Mouse (Mus musculus): Measurements from ENCODE around the gene Lrp6.

Gene Lrp6

GRCm38 (mm10) chr6:134489130-134489529, 77.6 kb downstream of the Lrp6 start:
- DNase-seq = no peak

GRCm38 (mm10) chr6:134486318-134486717, 80.4 kb downstream of the Lrp6 start:
- no peak for DNase-seq

GRCm38 (mm10) chr6:134479481-134479880, 87.3 kb downstream of the Lrp6 start:
- DNase-seq = no peak

- DNase-seq = no peak
Measured at GRCm38 (mm10) chr6:134473143-134473561, 93.6 kb downstream of the Lrp6 start.

GRCm38 (mm10) chr6:134470857-134471256, 95.9 kb downstream of the Lrp6 start:
- peak; percentile 69 for DNase-seq

- DNase-seq = no peak
Measured at GRCm38 (mm10) chr6:134469297-134469696, 97.5 kb downstream of the Lrp6 start.

- DNase-seq = no peak
Measured at GRCm38 (mm10) chr6:134466671-134467229, 100.0 kb downstream of the Lrp6 start.

GRCm38 (mm10) chr6:134461175-134461574, 105.6 kb downstream of the Lrp6 start:
- no peak for DNase-seq

GRCm38 (mm10) chr6:134458376-134458775, 108.4 kb downstream of the Lrp6 start:
- no peak for DNase-seq

GRCm38 (mm10) chr6:134454093-134454492, 112.7 kb downstream of the Lrp6 start:
- no peak for DNase-seq

- no peak for DNase-seq
Measured at GRCm38 (mm10) chr6:134450661-134451119, 116.1 kb downstream of the Lrp6 start.

GRCm38 (mm10) chr6:134449958-134450357, 116.8 kb downstream of the Lrp6 start:
- DNase-seq = no peak

- no peak for DNase-seq
Measured at GRCm38 (mm10) chr6:134448451-134448850, 118.3 kb downstream of the Lrp6 start.

- DNase-seq = no peak
Measured at GRCm38 (mm10) chr6:134443925-134444324, 122.8 kb downstream of the Lrp6 start.

GRCm38 (mm10) chr6:134443198-134443904, 123.4 kb downstream of the Lrp6 start:
- DNase-seq = no peak

GRCm38 (mm10) chr6:134442219-134442618, 124.5 kb downstream of the Lrp6 start:
- DNase-seq = no peak

- DNase-seq = no peak
Measured at GRCm38 (mm10) chr6:134441716-134442115, 125.0 kb downstream of the Lrp6 start.

GRCm38 (mm10) chr6:134440023-134440422, 126.7 kb downstream of the Lrp6 start:
- no peak for DNase-seq

- peak; percentile 42 for DNase-seq
Measured at GRCm38 (mm10) chr6:134439401-134440021, 127.3 kb downstream of the Lrp6 start.

- DNase-seq = no peak
Measured at GRCm38 (mm10) chr6:134436955-134437354, 129.8 kb downstream of the Lrp6 start.

- no peak for DNase-seq
Measured at GRCm38 (mm10) chr6:134434866-134435390, 131.8 kb downstream of the Lrp6 start.

GRCm38 (mm10) chr6:134434044-134434443, 132.7 kb downstream of the Lrp6 start:
- DNase-seq = no peak

- no peak for DNase-seq
Measured at GRCm38 (mm10) chr6:134433281-134433680, 133.5 kb downstream of the Lrp6 start.

GRCm38 (mm10) chr6:134431583-134431982, 135.2 kb downstream of the Lrp6 start:
- no peak for DNase-seq
